Mouse (Mus musculus) limb, embryonic 14.5 days (tissue): Measurements from ENCODE around the gene Gss. TPM values are rescaled to one million over a fixed set of nuclear protein-coding genes. Genes with fewer than 3 reads are reported as not detected.
"Not testable (repeated sequence)": the region's sequence is repeated elsewhere in the genome, so short reads cannot be mapped to it uniquely, and the experiment has no call there.

Experiments used
- ATAC-seq: fragments of 200-750 bp; cut with Nextera tagmentation; 2 replicates; pipeline ENCODE4 v1.8.0; 2017; ENCODE audit warnings: low read depth, moderate number of reproducible peaks, moderate TSS enrichment; ENCODE audit not compliant: low FRiP score
- DNase-seq: peaks from one replicate; pipeline ENCODE4 v3.0.0-alpha.2; 2015; ENCODE audit warnings: low spot score
- H3K27ac ChIP-seq: fragments of 300-500 bp; sonication (generic); replicated peaks from 2 replicates; pipeline ENCODE4 v1.5.1; 2014; ENCODE audit warnings: low read depth, mild to moderate bottlenecking, low read length, moderate library complexity, mixed read lengths
- H3K27me3 ChIP-seq: fragments of 300-500 bp; sonication (generic); 2 replicates; pipeline ENCODE4 v1.6.1; 2014; ENCODE audit warnings: low read length, mixed read lengths; ENCODE audit not compliant: control insufficient read depth, insufficient read depth
- H3K36me3 ChIP-seq: fragments of 300-500 bp; sonication (generic); 2 replicates; pipeline ENCODE4 v1.6.1; 2014; ENCODE audit warnings: mild to moderate bottlenecking, low read length, moderate library complexity, mixed read lengths; ENCODE audit not compliant: control insufficient read depth, insufficient read depth
- H3K4me1 ChIP-seq: fragments of 300-500 bp; sonication (generic); 2 replicates; pipeline ENCODE4 v1.6.1; 2014; ENCODE audit warnings: antibody characterized with exemption, low read length, mixed read lengths; ENCODE audit not compliant: control insufficient read depth, insufficient read depth
- H3K4me2 ChIP-seq: fragments of 300-500 bp; sonication (generic); replicated peaks from 2 replicates; pipeline ENCODE4 v1.6.1; 2014; ENCODE audit warnings: low read depth, mild to moderate bottlenecking, low read length, moderate library complexity; ENCODE audit not compliant: severe bottlenecking
- H3K4me3 ChIP-seq: fragments of 300-500 bp; sonication (generic); replicated peaks from 2 replicates; pipeline ENCODE4 v1.5.1; 2014; ENCODE audit warnings: low read length
- H3K9ac ChIP-seq: fragments of 300-500 bp; sonication (generic); 2 replicates; pipeline ENCODE4 v1.6.1; 2014; ENCODE audit warnings: mild to moderate bottlenecking, low read depth, low read length, moderate library complexity; ENCODE audit not compliant: severe bottlenecking
- H3K9me3 ChIP-seq: fragments of 300-500 bp; sonication (generic); 2 replicates; pipeline ENCODE4 v1.6.1; 2016; ENCODE audit warnings: low read length; ENCODE audit not compliant: control insufficient read depth
- POLR2A ChIP-seq: fragments of 200-500 bp; IDR thresholded peaks from 2 replicates; pipeline ENCODE4 v1.8.0; 2012; ENCODE audit warnings: inconsistent platforms, mild to moderate bottlenecking, moderate library complexity, borderline replicate concordance; ENCODE audit not compliant: insufficient read depth, insufficient read length; ENCODE audit errors: extremely low read depth
- WGBS: fragments of 180-500 bp; shearing (Covaris S2); extraction: QIAGEN DNeasy Blood & Tissue Kit; methylation state at CpG from one replicate; pipeline ENCODE4 v1.1.7; 2014; 5-methylcytosine and 5-hydroxymethylcytosine counted together
- polyA plus RNA-seq, 2 experiments: library from polyadenylated mRNA; depleted of rRNA in 1 of 2; stranded (reverse) in 1 of 2; unstranded in 1 of 2; fragments of >200 nt; fragmentation: Nextera tagmentation in 1 of 2; extraction: Ambion mirVana in 1 of 2; gene quantifications; 2 replicates each; pipeline versions ENCODE4 v1.2.1 to v1.2.3; 2012 to 2014

Gene Gss
- polyA plus RNA-seq, 2 experiments = 16.3 to 24.9 TPM

DNA sequence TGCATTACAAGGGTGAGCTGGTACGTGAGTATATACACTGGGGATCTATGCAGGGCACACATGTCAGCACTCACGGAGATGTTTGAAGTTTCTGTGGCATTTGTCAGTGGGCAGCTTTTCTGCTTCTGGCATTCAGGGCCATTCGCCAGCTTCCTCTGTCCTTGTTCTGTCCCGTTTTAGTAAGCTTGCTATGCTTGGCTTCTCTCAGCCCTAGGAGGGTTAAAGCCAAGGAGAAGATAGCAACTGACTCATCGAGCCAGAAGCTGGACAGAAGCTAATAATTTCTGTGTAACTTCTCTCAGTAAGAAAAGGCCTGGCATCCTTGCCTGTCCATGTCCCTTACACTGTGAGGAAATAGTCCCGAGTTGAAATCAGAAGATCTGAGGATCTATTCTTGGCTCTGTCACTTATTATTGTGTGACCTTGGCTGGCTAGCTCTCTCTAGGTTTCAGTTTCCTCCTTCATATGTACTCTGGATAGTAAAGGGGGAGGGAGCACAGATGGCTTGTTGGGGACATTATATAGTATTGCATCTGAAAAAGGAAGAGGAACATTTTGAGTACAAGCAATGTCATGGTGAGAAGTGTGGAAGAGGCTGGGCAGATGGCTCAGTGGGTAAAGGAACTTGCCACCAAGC, 51.7 kb downstream of the Gss start:
- H3K4me3 ChIP-seq = no peak overlapping the region
- H3K9ac ChIP-seq = no peak overlapping the region
- no peaks in the 10 kb centered on the region for H3K36me3 ChIP-seq
- no peak for TF ChIP-seq POLR2A
- H3K27ac ChIP-seq = no peak overlapping the region
- WGBS = 77% methylated on average over 6 of the region's 6 CpGs
- H3K9me3 ChIP-seq = no peaks in the 10 kb centered on the region
- no peaks in the 10 kb centered on the region for H3K4me1 ChIP-seq
- ATAC-seq = no peak
- no peaks in the 10 kb centered on the region for H3K27me3 ChIP-seq
- no peak for DNase-seq
- no peak overlapping the region for H3K4me2 ChIP-seq

GRCm38 (mm10) chr2:155539696-155540095, 52.9 kb downstream of the Gss start:
- no peak overlapping the region for H3K9ac ChIP-seq
- DNase-seq (no peak), ATAC-seq (no peak)
- no peaks in the 10 kb centered on the region for H3K9me3 ChIP-seq
- no peak overlapping the region for H3K4me2 ChIP-seq
- no peaks in the 10 kb centered on the region for H3K4me1 ChIP-seq
- TF ChIP-seq POLR2A = no peak
- H3K27me3 ChIP-seq = no peaks in the 10 kb centered on the region
- no peaks in the 10 kb centered on the region for H3K36me3 ChIP-seq
- H3K4me3 ChIP-seq = no peak overlapping the region
- no peak overlapping the region for H3K27ac ChIP-seq

GRCm38 (mm10) chr2:155538463-155539057, 54.0 kb downstream of the Gss start:
- DNase-seq, H3K27ac ChIP-seq, H3K4me2 ChIP-seq, H3K36me3 ChIP-seq, H3K9me3 ChIP-seq, H3K4me1 ChIP-seq, H3K27me3 ChIP-seq, H3K4me3 ChIP-seq, H3K9ac ChIP-seq, ATAC-seq: not testable (repeated sequence)
- 80% methylated on average over 13 of the region's 19 CpGs for WGBS

GRCm38 (mm10) chr2:155537761-155538462, 54.7 kb downstream of the Gss start:
- Histone ChIP-seq H3K36me3 (no peaks in the 10 kb centered on the region), H3K9ac (no peak overlapping the region), H3K4me2 (no peak overlapping the region), H3K27me3 (no peaks in the 10 kb centered on the region), H3K9me3 (no peaks in the 10 kb centered on the region), H3K4me3 (no peak overlapping the region), H3K27ac (no peak overlapping the region), H3K4me1 (no peaks in the 10 kb centered on the region)
- ATAC-seq = no peak
- WGBS = 74% methylated on average over 5 of the region's 5 CpGs
- no peak for TF ChIP-seq POLR2A
- no peak for DNase-seq

DNA sequence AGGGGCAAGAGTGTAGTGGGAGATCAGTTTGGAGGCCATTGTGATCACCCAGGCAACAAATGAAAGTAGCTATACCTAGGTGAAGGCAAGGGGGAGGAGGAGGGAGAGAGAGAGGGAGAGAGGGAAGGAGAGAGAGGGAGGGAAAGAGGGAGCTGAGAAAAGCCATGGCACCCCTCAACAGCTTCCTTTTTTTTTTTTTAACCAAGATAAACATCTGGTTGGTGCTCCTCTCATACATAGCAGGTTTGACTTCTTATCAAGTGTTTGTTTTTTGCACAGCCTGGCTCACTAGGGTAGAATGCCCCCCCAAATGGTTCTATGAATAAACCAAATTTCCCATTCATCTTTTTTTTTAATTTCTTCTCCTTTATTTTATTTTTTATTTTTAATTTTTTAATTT, 56.3 kb downstream of the Gss start:
- Histone ChIP-seq H3K9me3 (no peaks in the 10 kb centered on the region), H3K9ac (no peak overlapping the region), H3K4me2 (no peak overlapping the region), H3K27me3 (no peaks in the 10 kb centered on the region), H3K27ac (no peak overlapping the region), H3K36me3 (no peaks in the 10 kb centered on the region), H3K4me3 (no peak overlapping the region), H3K4me1 (no peaks in the 10 kb centered on the region)
- ATAC-seq (no peak), DNase-seq (no peak)
- no peak for TF ChIP-seq POLR2A

- ATAC-seq = no peak
- Histone ChIP-seq H3K27me3 (no peaks in the 10 kb centered on the region), H3K9me3 (no peaks in the 10 kb centered on the region), H3K27ac (no peak overlapping the region), H3K4me1 (no peaks in the 10 kb centered on the region), H3K4me3 (no peak overlapping the region), H3K4me2 (no peak overlapping the region), H3K36me3 (no peaks in the 10 kb centered on the region), H3K9ac (no peak overlapping the region)
- 72% methylated on average over 5 of the region's 5 CpGs for WGBS
- no peak for TF ChIP-seq POLR2A
- DNase-seq = no peak
Observed at GRCm38 (mm10) chr2:155527367-155527766, 65.2 kb downstream of the Gss start.
